Mouse (Mus musculus) kidney, postnatal 0 days (tissue): ENCODE measurements around the gene Top2a. TPM values are rescaled to one million over a fixed set of nuclear protein-coding genes. Genes with fewer than 3 reads are reported as not detected.

Source experiments
- ATAC-seq: fragments of 200-750 bp; cut with Nextera tagmentation; replicated peaks from 2 replicates; pipeline ENCODE4 v1.8.0; 2017; ENCODE audit warnings: low read depth, moderate number of reproducible peaks, moderate TSS enrichment, moderate library complexity; ENCODE audit not compliant: low FRiP score
- DNase-seq: peaks from one replicate; pipeline ENCODE4 v3.0.0-alpha.2; 2016; ENCODE audit warnings: low spot score
- H3K27ac ChIP-seq: fragments of 300-500 bp; sonication (generic); 2 replicates; pipeline ENCODE4 v1.5.1; 2014; ENCODE audit warnings: mild to moderate bottlenecking
- H3K27me3 ChIP-seq: fragments of 300-500 bp; sonication (generic); 2 replicates; pipeline ENCODE4 v1.6.1; 2014; ENCODE audit warnings: low read length, mixed read lengths; ENCODE audit not compliant: insufficient read depth
- H3K36me3 ChIP-seq: fragments of 300-500 bp; sonication (generic); 2 replicates; pipeline ENCODE4 v1.6.1; 2014; ENCODE audit warnings: low read length, mixed read lengths; ENCODE audit not compliant: insufficient read depth
- H3K4me1 ChIP-seq: fragments of 300-500 bp; sonication (generic); replicated peaks from 2 replicates; pipeline ENCODE4 v1.6.1; 2014; ENCODE audit warnings: antibody characterized with exemption, low read length, mixed read lengths; ENCODE audit not compliant: insufficient read depth
- H3K4me2 ChIP-seq: fragments of 300-500 bp; sonication (generic); 2 replicates; pipeline ENCODE4 v1.6.1; 2014; ENCODE audit warnings: mild to moderate bottlenecking, low read length, moderate library complexity, mixed read lengths
- H3K4me3 ChIP-seq: fragments of 300-500 bp; sonication (generic); replicated peaks from 2 replicates; pipeline ENCODE4 v1.5.1; 2014; ENCODE audit warnings: low read depth, low read length
- H3K9ac ChIP-seq: fragments of 300-500 bp; sonication (generic); 2 replicates; pipeline ENCODE4 v1.6.1; 2014; ENCODE audit warnings: low read depth, low read length
- H3K9me3 ChIP-seq: fragments of 300-500 bp; sonication (generic); replicated peaks from 2 replicates; pipeline ENCODE4 v1.6.1; 2016; ENCODE audit warnings: low read length, inconsistent platforms, mixed read lengths
- CTCF ChIP-seq: IDR thresholded peaks from 2 replicates; pipeline ENCODE4 v1.5.1; 2016; ENCODE audit warnings: antibody characterized with exemption, low read depth, mild to moderate bottlenecking, moderate library complexity
- WGBS: fragments of 180-500 bp; shearing (Covaris S2); extraction: QIAGEN DNeasy Blood & Tissue Kit; methylation state at CpG from one replicate; pipeline ENCODE4 v1.1.7; 2014; 5-methylcytosine and 5-hydroxymethylcytosine counted together
- polyA plus RNA-seq: library from polyadenylated mRNA; unstranded; fragments of >200 nt; fragmentation: Nextera tagmentation; extraction: Ambion mirVana; gene quantifications from 2 replicates; pipeline ENCODE4 v1.2.1, GENCODE M21; 2015

Gene Top2a
- polyA plus RNA-seq, 1 experiment from 2014 or later = 70.5 TPM

DNA sequence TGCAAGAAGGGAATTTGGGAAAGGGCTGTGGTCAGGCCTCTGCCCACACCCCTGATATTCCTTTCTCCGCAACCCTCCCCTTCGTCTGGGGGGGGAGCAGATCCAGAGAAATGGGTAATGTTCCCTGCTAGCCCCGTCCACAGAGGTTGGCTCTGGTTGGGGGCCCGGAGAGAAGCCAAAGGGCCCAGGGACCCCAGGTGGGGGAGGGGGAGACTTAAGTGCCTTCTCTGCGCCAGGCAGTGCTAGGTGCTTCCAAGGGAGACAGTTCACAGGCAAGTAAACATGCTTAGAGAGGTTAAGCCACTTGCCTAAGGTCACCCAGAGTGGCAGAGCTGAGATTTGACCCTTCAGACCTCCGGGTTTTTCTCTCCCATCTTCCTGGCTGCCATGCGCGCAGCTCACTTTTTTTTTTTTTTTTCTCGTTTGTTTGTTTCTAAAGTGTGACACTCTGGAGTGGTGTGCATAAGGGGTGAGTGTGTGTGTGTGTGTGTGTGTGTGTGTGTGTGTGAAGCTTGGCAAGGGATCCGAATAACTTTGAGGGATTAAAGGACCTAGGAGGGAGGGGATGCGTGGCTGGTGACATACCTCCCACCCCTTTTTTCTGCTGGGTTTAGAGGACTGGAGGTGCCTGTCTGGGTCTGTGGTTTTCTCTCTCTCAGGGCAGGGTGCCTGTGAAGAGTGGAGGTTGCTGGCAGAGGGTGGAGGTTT, 78.9 kb downstream of the Top2a start:
- H3K4me2 ChIP-seq = peak overlapping the region; percentile 27
- peak overlapping the region; percentile 35; the same call in 1 of the 2 replicates for H3K9ac ChIP-seq
- H3K9me3 ChIP-seq = no peaks in the 10 kb centered on the region
- no peak for ATAC-seq
- DNase-seq = no peak
- TF ChIP-seq CTCF = no peak
- no peaks in the 10 kb centered on the region; the same call in 1 of the 2 replicates for H3K36me3 ChIP-seq
- no peaks in the 10 kb centered on the region for H3K27me3 ChIP-seq
- H3K4me1 ChIP-seq = peaks cover 70% of the 10 kb centered on the region
- WGBS = 40% methylated on average over 11 of the region's 11 CpGs
- H3K4me3 ChIP-seq = no peak overlapping the region
- H3K27ac ChIP-seq = peak overlapping the region; percentile 98

GRCm38 (mm10) chr11:98943741-98944461, 80.1 kb downstream of the Top2a start:
- 28% methylated on average over 14 of the region's 14 CpGs for WGBS
- H3K9me3 ChIP-seq = no peaks in the 10 kb centered on the region

More at GRCm38 (mm10) chr11:98943741-98944461, 80.1 kb downstream of the Top2a start:
- Histone ChIP-seq H3K4me2 (peak overlapping the region; percentile 37), H3K4me1 (peaks cover 73% of the 10 kb centered on the region), H3K27me3 (no peaks in the 10 kb centered on the region), H3K27ac (peak overlapping the region; percentile 98), H3K36me3 (no peaks in the 10 kb centered on the region), H3K9ac (peak overlapping the region; percentile 63), H3K4me3 (no peak overlapping the region)
- TF ChIP-seq CTCF = no peak; the same call in 1 of the 2 replicates
- ATAC-seq (no peak), DNase-seq (peak; percentile 68)

Other genes with a start within 250 kb of the Top2a start
- gene Nr1d1, start 248.9 kb downstream of the Top2a start, polyA plus RNA-seq = 3.1 and 3.5 TPM in 2 replicates
- gene Msl1, start 228.7 kb downstream of the Top2a start, polyA plus RNA-seq = 17.8 and 19.3 TPM in 2 replicates
- gene Casc3, start 219.3 kb downstream of the Top2a start, polyA plus RNA-seq = 24.6 and 25.7 TPM in 2 replicates
- gene Rapgefl1, start 187.4 kb downstream of the Top2a start, polyA plus RNA-seq = 0.77 and 1.0 TPM in 2 replicates
- gene Wipf2, start 160.6 kb downstream of the Top2a start, polyA plus RNA-seq = 3.4 and 3.5 TPM in 2 replicates
- gene Cdc6, start 116.4 kb downstream of the Top2a start, polyA plus RNA-seq = 12.3 and 15.5 TPM in 2 replicates
- 25.7 and 26.3 TPM in 2 replicates for gene Rara, start 96.4 kb downstream of the Top2a start, polyA plus RNA-seq
- gene Gjd3, start 41.2 kb downstream of the Top2a start, polyA plus RNA-seq = 1.1 and 1.6 TPM in 2 replicates
- gene Igfbp4, start 17.1 kb upstream of the Top2a start, polyA plus RNA-seq = 584 and 616 TPM in 2 replicates
- 0.13 and 0.16 TPM in 2 replicates for gene Tns4, start 65.1 kb upstream of the Top2a start, polyA plus RNA-seq
- 0.08 and 0.19 TPM in 2 replicates for gene Ccr7, start 130.9 kb upstream of the Top2a start, polyA plus RNA-seq
- 154 and 196 TPM in 2 replicates for gene Smarce1, start 206.8 kb upstream of the Top2a start, polyA plus RNA-seq
- 0.29 and 0.33 TPM in 2 replicates for gene Krt222, start 219.9 kb upstream of the Top2a start, polyA plus RNA-seq